Mouse (Mus musculus) intestine, embryonic 15.5 days (tissue): ENCODE results near the gene Tspan31. TPM values are rescaled to one million over a fixed set of nuclear protein-coding genes. Genes with fewer than 3 reads are reported as not detected.
A peak's percentile ranks its signal among the peaks of the same experiment; 100 is the strongest.

ENCODE experiments used
- ATAC-seq: fragments of 200-750 bp; cut with Nextera tagmentation; 2 replicates; pipeline ENCODE4 v1.8.0; 2017; ENCODE audit warnings: moderate TSS enrichment, moderate library complexity
- H3K27ac ChIP-seq: fragments of 300-500 bp; sonication (generic); 2 replicates; pipeline ENCODE4 v1.5.1; 2015; ENCODE audit warnings: mild to moderate bottlenecking, inconsistent platforms
- H3K27me3 ChIP-seq: fragments of 300-500 bp; sonication (generic); replicated peaks from 2 replicates; pipeline ENCODE4 v1.6.1; 2015; ENCODE audit warnings: inconsistent platforms
- H3K36me3 ChIP-seq: fragments of 300-500 bp; sonication (generic); 2 replicates; pipeline ENCODE4 v1.6.1; 2015; ENCODE audit warnings: inconsistent platforms
- H3K4me1 ChIP-seq: fragments of 300-500 bp; sonication (generic); replicated peaks from 2 replicates; pipeline ENCODE4 v1.6.1; 2015; ENCODE audit warnings: inconsistent platforms
- H3K4me2 ChIP-seq: fragments of 300-500 bp; sonication (generic); replicated peaks from 2 replicates; pipeline ENCODE4 v1.6.1; 2015; ENCODE audit warnings: mild to moderate bottlenecking, inconsistent platforms
- H3K4me3 ChIP-seq: fragments of 300-500 bp; sonication (generic); replicated peaks from 2 replicates; pipeline ENCODE4 v1.5.1; 2015; ENCODE audit warnings: inconsistent platforms
- H3K9ac ChIP-seq: fragments of 300-500 bp; sonication (generic); 2 replicates; pipeline ENCODE4 v1.6.1; 2015; ENCODE audit warnings: inconsistent platforms
- H3K9me3 ChIP-seq: fragments of 300-500 bp; sonication (generic); 2 replicates; pipeline ENCODE4 v1.6.1; 2016; ENCODE audit warnings: inconsistent platforms
- WGBS: fragments of 180-500 bp; shearing (Covaris S2); methylation state at CpG from one replicate; pipeline ENCODE4 v1.1.7; 2015; 5-methylcytosine and 5-hydroxymethylcytosine counted together
- polyA plus RNA-seq: library from polyadenylated mRNA; unstranded; fragments of >200 nt; fragmentation: Nextera tagmentation; extraction: Ambion mirVana; gene quantifications from 2 replicates; pipeline ENCODE4 v1.2.1, GENCODE M21; 2015

Tspan31 gene
- polyA plus RNA-seq, 1 experiment from 2014 or later = 167 TPM

DNA sequence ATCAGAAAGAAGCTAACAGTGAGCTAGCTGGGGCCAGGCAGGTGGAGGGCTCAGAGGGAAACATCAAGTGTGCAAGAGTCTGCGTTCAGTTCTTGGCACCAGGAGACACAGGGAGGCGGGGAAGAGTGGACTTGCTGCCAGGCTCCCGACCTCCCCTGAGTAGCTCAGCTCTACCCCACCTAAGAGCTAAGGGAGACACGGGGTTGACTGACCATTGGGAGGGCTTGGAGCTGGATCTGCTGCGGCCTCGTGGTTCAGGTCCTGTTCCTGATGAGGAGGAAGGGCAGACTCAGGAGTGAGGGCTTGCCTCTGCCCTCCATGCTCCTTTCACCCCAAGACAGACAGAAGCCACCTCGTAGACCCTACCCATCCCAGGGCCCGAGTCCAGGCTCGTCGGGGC lies 29.1 kb upstream of the Tspan31 start:
- Histone ChIP-seq H3K4me2 (no peak overlapping the region), H3K27ac (no peak overlapping the region), H3K4me1 (no peaks in the 10 kb centered on the region), H3K27me3 (no peaks in the 10 kb centered on the region), H3K9me3 (no peaks in the 10 kb centered on the region), H3K36me3 (no peaks in the 10 kb centered on the region; the same call in 1 of the 2 replicates), H3K4me3 (no peak overlapping the region), H3K9ac (no peak overlapping the region; the same call in 1 of the 2 replicates)
- 90% methylated on average over 10 of the region's 10 CpGs for WGBS
- no peak for ATAC-seq

DNA sequence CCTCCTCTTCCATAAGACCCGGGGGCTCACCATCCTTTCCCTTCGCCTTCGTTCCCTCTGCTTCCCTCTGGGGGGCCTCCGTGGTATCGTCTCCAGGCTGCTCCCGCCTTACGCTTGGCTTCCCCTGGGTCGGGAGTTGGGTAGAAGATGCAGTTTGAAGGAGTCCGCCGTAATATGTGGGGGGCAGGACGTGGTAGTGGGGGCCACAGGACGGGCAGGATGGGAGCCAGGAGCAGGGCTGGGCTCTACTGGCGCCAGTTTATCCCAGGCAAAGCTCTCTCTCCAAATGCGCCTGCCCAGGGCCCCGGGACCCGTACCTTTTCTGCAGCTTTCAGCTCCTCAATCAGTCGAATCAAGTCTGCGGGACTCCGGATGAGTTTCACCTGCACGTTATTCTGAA lies 28.4 kb upstream of the Tspan31 start:
- Histone ChIP-seq H3K9me3 (no peaks in the 10 kb centered on the region), H3K4me3 (no peak overlapping the region), H3K27me3 (0 out of 2 replicates have a peak, but pooled peaks cover under 1% of the 10 kb centered on the region), H3K9ac (no peak overlapping the region), H3K36me3 (no peaks in the 10 kb centered on the region; the same call in 1 of the 2 replicates), H3K4me1 (no peaks in the 10 kb centered on the region), H3K4me2 (no peak overlapping the region), H3K27ac (no peak overlapping the region)
- ATAC-seq = no peak
- WGBS = 77% methylated on average over 20 of the region's 20 CpGs

DNA sequence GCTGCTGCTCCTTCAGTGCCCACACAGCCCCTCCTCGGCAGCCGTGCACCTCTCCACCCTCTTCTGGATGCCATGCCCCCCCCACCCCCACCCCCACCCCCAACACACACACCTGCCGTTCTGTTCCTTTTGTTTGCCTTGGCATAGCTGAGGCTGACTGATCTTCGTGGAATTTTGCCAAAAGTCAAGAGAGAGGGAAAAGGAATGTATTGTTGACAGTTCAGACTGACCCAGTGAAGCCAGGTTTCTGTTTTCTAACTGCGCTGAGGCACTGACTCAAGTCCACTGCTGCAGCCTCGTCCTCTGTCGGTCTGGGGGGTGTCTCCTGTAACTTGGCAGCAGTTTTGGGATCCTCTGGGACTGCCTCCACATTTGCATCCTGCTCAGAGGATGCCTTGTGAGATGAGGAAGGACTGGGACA lies 24.3 kb upstream of the Tspan31 start:
- no peak overlapping the region for H3K27ac ChIP-seq
- peaks cover 38% of the 10 kb centered on the region for H3K27me3 ChIP-seq
- no peaks in the 10 kb centered on the region for H3K9me3 ChIP-seq
- no peak overlapping the region for H3K4me2 ChIP-seq
- H3K36me3 ChIP-seq = no peaks in the 10 kb centered on the region
- ATAC-seq = no peak
- H3K9ac ChIP-seq = no peak overlapping the region
- 28% methylated on average over 7 of the region's 7 CpGs for WGBS
- peaks cover 17% of the 10 kb centered on the region for H3K4me1 ChIP-seq
- H3K4me3 ChIP-seq = no peak overlapping the region

DNA sequence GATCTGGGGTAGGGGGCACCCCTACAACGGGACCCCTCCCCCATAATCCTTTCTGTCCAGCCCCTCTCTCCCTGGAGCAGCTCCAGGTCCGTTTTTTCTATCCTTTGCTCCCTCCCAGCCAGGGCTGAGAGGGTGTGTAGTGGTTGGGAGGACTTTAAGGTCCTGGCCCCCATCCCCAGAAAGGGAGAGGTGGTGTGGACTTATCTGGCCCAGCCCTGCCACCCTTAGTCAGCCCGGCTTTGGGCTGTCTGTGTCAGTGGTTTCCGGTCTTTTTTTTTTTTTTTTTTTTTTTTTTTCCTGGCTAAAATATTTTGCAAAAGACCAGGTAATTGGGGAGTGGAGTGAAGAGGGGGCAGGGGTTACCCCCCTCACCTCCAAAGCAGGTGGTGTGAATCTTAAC lies 22.7 kb upstream of the Tspan31 start:
- 43% methylated on average over 4 of the region's 4 CpGs for WGBS
- H3K4me3 ChIP-seq = no peak overlapping the region
- no peak overlapping the region for H3K4me2 ChIP-seq
- no peak overlapping the region for H3K27ac ChIP-seq
- no peaks in the 10 kb centered on the region for H3K36me3 ChIP-seq
- no peak for ATAC-seq
- H3K9me3 ChIP-seq = no peaks in the 10 kb centered on the region
- H3K27me3 ChIP-seq = peaks cover 51% of the 10 kb centered on the region
- H3K4me1 ChIP-seq = peaks cover 17% of the 10 kb centered on the region
- H3K9ac ChIP-seq = no peak overlapping the region

DNA sequence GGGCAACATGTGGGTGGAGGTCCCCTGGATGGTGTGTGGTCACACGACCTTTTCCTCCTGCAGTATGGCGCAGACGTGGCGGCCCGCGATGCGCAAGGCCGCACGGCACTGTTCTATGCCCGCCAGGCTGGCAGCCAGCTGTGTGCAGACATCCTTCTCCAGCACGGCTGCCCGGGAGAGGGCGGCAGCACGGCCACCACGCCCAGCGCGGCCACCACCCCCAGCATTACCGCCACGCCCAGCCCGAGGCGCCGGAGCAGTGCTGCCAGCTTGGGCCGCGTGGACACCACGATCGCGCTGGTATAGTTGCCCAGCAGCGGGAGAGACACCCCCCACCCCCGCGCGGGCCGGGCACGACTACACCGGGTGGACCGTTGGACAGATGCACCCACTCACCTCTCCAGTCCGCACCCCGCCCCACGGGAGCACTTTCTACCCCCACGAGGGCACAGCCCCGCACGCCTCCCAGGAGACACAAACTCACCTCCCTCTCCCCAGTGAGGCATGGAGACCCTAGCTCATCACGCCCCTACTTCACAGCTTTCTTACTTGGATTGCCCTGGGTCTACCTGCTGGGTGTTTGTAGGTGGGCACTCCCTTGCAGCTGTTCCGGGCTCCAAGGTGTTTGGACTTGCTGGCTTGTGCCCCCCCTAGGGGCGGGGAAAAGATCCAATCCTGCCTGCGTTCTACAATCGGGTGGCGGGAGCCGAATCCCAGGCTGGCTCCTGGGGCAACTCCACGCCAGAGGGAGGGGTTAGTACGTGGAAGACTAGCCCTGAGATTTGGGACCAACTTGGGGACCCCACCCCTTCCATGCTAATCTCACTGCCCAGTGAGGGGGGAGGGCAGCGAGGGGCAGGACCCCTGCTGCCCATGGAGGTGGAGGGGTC lies 21.7 kb upstream of the Tspan31 start:
- H3K9ac ChIP-seq = no peak overlapping the region
- peaks cover 17% of the 10 kb centered on the region for H3K4me1 ChIP-seq
- no peaks in the 10 kb centered on the region for H3K36me3 ChIP-seq
- H3K4me2 ChIP-seq = peak overlapping the region; percentile 50
- 10% methylated on average over 51 of the region's 51 CpGs for WGBS
- H3K9me3 ChIP-seq = no peaks in the 10 kb centered on the region
- peaks cover 57% of the 10 kb centered on the region for H3K27me3 ChIP-seq
- peak; percentile 61 for ATAC-seq
- no peak overlapping the region for H3K27ac ChIP-seq
- H3K4me3 ChIP-seq = peak overlapping the region; percentile 18

DNA sequence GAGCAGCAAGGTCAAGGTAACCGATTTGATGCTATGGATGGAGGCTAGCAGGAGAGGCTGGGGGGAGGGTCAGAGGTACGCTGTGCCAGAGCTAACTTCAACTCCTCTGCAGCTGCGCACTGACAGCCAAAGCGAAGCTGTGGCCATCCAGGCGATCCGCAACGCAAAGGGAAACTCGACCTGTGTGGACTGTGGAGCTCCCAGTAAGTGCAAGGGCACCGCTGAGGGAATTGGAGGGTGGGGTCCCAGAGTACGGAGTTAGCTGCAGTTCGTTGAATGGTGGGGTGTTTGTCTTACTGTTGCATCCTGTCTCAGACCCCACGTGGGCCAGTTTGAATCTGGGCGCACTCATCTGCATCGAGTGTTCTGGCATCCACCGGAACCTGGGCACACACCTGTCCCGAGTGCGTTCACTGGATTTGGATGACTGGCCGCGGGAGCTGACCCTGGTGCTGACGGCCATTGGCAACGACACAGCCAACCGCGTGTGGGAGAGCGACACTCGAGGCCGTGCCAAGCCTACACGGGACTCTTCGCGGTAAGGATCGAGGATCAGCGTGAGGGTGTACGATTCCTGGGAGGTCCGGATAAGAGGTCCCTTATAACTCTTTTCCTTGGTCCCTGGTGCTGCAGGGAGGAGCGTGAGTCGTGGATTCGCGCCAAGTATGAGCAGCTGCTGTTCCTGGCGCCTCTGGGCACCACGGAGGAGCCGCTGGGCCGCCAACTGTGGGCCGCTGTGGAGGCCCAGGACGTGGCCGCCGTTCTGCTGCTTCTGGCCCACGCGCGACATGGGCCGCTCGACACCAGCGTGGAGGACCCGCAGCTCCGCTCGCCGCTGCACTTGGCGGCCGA lies 20.7 kb upstream of the Tspan31 start:
- no peaks in the 10 kb centered on the region for H3K36me3 ChIP-seq
- no peak overlapping the region for H3K9ac ChIP-seq
- peak; percentile 23; the same call in 1 of the 2 replicates for ATAC-seq
- H3K9me3 ChIP-seq = no peaks in the 10 kb centered on the region
- peak overlapping the region; percentile 50 for H3K4me2 ChIP-seq
- 11% methylated on average over 57 of the region's 57 CpGs for WGBS
- H3K27me3 ChIP-seq = peaks cover 57% of the 10 kb centered on the region
- no peak overlapping the region for H3K27ac ChIP-seq
- H3K4me1 ChIP-seq = peaks cover 17% of the 10 kb centered on the region
- peak overlapping the region; percentile 18 for H3K4me3 ChIP-seq

DNA sequence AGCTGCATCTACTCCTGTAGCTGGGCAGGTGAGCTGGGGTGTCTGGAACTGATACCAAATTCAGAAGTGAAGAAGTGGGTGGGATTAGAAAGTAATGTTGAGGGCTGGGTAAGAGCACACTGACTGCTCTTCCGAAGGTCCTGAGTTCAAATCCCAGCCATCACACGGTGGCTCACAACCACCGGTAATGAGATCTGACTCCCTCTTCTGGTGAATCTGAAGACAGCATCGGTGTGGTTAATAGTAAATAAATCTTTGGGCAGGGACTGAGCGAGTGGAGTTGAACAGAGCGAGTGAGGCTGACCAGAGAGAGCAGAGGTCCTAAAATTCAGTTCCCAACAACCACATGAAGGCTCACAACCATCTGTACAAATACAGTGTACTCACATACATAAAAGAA lies 15.6 kb upstream of the Tspan31 start:
- no peak overlapping the region for H3K9ac ChIP-seq
- H3K4me1 ChIP-seq = peaks cover 20% of the 10 kb centered on the region
- H3K36me3 ChIP-seq = no peaks in the 10 kb centered on the region
- H3K27ac ChIP-seq = no peak overlapping the region
- no peak overlapping the region for H3K4me2 ChIP-seq
- no peaks in the 10 kb centered on the region for H3K9me3 ChIP-seq
- WGBS = 63% methylated on average over 6 of the region's 6 CpGs
- H3K4me3 ChIP-seq = no peak overlapping the region
- ATAC-seq = no peak
- peaks cover 58% of the 10 kb centered on the region for H3K27me3 ChIP-seq

DNA sequence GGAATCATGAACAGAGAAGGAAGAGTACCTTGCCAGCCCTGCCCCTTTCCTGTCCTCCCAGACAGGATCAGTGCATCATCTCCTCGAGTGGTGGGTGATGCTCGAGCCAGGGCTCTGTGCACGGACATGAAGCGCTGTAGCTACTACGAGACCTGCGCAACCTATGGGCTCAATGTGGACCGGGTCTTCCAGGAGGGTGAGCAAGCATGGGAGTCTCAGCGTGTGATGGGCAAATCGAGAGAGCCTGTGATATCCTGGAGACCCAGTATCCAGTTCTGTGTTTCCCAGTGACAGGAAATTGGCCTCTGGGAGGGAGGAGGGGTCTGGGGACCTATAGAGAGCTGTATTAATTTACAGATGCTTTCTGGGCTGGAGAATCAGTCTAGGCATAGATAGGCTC lies 15.0 kb upstream of the Tspan31 start:
- H3K9me3 ChIP-seq = no peaks in the 10 kb centered on the region
- WGBS = 79% methylated on average over 9 of the region's 9 CpGs
- no peak for ATAC-seq
- H3K27me3 ChIP-seq = peaks cover 58% of the 10 kb centered on the region
- H3K4me3 ChIP-seq = no peak overlapping the region
- H3K36me3 ChIP-seq = no peaks in the 10 kb centered on the region
- H3K9ac ChIP-seq = no peak overlapping the region
- H3K4me1 ChIP-seq = peaks cover 23% of the 10 kb centered on the region
- H3K4me2 ChIP-seq = no peak overlapping the region
- no peak overlapping the region for H3K27ac ChIP-seq

DNA sequence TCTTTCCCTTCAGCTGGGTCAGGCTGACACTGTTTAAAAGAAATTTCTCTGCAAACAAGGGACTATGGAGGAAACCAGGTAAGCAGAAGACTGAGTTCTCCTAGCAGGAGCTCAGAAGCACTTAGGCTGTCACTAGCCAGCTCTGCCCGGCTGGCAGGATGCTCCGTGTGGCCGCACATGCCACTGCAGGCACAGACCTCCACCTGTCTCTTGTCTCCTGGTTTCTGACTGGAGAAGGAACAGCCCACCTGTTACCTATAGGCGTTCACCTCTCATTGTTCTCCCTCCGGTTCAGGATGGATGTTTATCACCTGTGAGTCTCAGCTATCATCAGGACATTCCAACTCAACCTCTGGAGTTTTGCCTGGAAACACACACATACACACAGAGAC lies 13.8 kb upstream of the Tspan31 start:
- Histone ChIP-seq H3K27me3 (peaks cover 58% of the 10 kb centered on the region), H3K27ac (no peak overlapping the region), H3K4me3 (no peak overlapping the region), H3K4me2 (no peak overlapping the region), H3K9me3 (no peaks in the 10 kb centered on the region), H3K36me3 (no peaks in the 10 kb centered on the region), H3K9ac (no peak overlapping the region), H3K4me1 (peaks cover 34% of the 10 kb centered on the region)
- WGBS = 27% methylated on average over 5 of the region's 5 CpGs
- no peak for ATAC-seq

DNA sequence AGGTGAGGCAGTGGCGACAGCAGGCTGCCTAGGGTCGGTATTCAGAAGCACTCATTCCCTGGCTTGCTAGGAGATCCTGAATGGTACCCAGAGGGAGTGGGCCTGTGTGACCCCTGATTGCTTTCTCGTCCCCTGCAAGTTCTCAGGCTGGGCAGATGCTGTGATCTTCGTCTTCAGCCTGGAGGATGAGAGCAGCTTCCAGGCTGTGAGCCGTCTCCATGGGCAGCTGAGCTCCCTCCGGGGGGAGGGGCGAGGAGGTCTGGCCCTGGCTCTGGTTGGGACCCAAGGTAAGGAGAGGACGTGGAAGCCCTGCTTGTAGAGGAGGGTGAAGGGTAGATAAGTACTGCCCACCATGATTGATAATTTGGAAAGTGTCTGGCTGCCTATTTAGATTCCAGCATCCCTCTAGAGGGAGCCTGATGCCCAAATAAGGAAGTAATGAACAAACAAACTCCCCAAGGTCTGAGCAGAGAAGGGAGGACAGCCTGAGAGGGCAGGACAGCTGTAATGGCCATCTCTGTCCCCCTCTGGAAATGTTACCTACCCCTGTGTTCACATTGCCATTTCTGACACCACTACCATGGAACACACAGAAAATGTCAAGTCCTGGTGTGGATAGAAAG lies 13.3 kb upstream of the Tspan31 start:
- H3K4me2 ChIP-seq = no peak overlapping the region
- H3K4me3 ChIP-seq = no peak overlapping the region
- H3K27me3 ChIP-seq = peaks cover 61% of the 10 kb centered on the region
- no peaks in the 10 kb centered on the region for H3K36me3 ChIP-seq
- no peaks in the 10 kb centered on the region for H3K9me3 ChIP-seq
- 26% methylated on average over 8 of the region's 8 CpGs for WGBS
- H3K27ac ChIP-seq = no peak overlapping the region
- no peak for ATAC-seq
- H3K4me1 ChIP-seq = peaks cover 34% of the 10 kb centered on the region
- H3K9ac ChIP-seq = no peak overlapping the region

DNA sequence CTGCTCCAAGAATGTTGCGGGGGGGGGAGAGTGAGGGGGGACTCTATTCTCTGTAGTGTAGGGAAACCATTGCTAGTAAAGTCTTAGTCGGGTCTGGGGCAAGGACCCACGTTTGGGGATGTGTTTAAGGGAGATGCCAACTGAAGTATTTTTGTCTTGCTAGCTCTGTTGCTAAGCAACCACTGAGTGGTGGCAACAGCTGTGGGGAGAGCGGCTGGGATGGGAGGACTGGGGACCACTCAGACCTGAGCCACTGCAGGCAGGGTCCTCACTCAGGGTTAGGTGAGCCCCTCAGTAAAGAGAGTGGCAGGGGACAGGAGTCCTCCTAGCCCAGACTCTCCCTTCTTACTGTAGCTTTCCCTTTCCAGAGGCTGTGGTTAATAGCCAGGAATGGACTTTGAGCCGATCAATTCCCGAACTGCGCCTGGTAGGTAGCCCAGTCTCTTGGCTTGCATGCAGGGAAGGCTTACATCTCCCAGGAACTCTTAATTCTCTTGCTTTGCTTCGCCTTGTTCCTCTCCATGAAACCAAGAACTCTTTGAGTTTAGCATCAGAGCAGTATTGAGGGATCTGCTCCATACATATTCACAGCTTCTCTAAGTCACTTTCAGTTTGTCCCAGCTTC lies 12.0 kb upstream of the Tspan31 start:
- H3K36me3 ChIP-seq = no peaks in the 10 kb centered on the region
- no peak for ATAC-seq

More for the DNA sequence above, 12.0 kb upstream of the Tspan31 start:
- peaks cover 65% of the 10 kb centered on the region for H3K27me3 ChIP-seq
- peak overlapping the region; percentile 92 for H3K4me2 ChIP-seq
- no peaks in the 10 kb centered on the region for H3K9me3 ChIP-seq
- peaks cover 34% of the 10 kb centered on the region for H3K4me1 ChIP-seq
- 28% methylated on average over 8 of the region's 8 CpGs for WGBS
- H3K9ac ChIP-seq = no peak overlapping the region
- H3K27ac ChIP-seq = no peak overlapping the region
- no peak overlapping the region for H3K4me3 ChIP-seq
